Mouse (Mus musculus): ENCODE results near the gene Wbp1l.

Wbp1l gene

GRCm38 (mm10) chr19:46599375-46600256 lies 732 bp downstream of the Wbp1l start:
- DNase-seq (ENCODE audit: extremely low read depth, low read depth): peak; percentile 16

DNA sequence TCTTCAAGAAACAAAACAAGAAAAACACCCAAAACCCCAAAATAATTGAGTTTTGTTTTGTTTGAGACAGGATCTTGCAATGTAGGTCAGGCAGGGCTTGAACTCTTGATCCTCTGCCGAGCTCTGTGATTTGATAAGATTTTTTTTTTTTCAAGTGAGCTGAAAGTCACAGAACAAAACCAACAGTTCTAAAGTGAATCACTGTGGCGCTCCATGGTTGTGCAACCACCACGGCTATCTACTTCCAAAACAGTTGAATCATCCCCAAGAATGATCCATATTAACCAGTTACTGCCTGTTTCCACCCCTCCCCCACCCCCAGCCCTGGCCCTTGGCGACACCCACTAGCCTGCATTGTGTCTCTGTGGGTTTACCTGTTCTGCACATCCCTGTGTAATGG lies 1.5 kb downstream of the Wbp1l start:
- no peak for DNase-seq (ENCODE audit: extremely low read depth, low read depth)

DNA sequence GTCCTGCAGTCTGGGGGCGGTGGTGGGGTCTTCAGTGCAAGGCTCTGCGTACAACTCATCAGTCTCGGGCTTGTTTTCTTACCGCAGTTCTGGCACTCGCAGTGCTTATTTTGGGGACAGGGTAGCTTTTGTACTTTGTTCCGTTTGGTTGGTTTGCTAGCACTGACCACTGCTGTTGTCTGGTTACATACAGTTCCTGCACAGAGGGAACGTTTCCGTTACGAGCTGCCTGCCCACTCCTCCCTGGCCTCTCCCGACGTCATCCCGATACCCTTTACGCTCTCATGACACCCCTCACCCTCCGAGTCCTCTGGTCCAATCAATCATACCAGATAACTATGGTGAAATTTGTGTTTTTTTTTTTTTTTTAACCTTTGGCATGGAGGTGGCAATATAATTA lies 2.6 kb downstream of the Wbp1l start:
- no peak for DNase-seq (ENCODE audit: extremely low read depth, low read depth)

DNA sequence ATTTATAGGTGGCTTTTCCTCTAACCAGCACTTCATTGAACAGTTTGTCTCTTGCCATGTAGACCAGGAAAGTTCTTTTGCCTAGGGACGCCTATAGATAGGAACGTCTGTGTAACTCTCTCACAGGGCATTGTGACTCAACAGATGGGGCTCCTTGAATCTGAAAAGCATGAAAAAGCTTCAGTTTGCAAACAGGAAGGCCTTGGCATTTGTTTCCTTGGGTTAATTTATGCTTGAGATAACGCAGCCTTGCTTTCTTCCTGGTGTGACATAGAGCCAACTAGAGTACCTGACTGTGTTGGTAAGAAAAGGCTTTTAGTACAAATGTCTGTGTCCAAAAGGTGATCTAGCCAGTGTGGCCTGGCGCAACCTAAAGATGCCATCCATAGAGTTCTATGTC lies 3.5 kb downstream of the Wbp1l start:
- no peak for DNase-seq (ENCODE audit: extremely low read depth, low read depth)

DNA sequence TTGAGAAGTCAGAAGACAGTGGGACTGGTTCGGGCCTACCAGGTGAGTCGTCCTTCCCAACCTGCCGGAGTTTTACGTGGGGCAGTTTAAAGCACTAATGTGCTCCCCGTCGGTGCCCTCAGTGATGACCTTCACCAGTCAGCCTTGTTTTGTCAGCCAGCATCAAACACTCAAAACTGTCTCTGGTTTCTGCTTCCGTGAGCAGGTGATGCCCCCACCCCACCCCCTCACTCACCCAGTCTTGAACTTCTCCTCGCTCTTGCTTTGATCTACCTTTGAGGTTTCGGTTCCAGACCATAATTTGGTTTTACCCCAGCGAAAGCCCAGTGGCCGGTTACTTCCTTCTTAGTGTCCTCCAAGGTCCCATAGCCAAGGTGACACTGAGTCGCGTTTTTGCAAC lies 7.8 kb downstream of the Wbp1l start:
- no peak for DNase-seq (ENCODE audit: extremely low read depth, low read depth)

DNA sequence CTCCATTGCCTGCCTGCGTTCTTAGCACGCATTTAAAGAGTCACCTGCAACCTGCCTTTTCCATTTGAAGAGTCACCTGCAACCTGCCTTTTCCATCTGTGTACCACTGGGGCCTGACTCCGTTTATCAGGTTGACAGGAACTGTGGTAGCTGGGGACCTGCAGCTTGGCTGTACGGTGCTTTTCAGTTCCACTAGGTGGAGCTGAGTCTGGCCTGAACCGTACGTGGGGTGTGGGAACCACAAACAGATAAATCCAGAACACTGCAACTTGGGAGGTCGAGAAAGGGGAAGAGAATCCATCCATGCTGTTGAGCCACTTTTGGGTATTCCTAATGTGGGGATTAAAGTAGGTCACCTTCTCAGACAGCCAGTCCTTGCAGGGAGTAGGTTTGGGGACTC lies 8.5 kb downstream of the Wbp1l start:
- DNase-seq (ENCODE audit: extremely low read depth, low read depth): peak; percentile 72

DNA sequence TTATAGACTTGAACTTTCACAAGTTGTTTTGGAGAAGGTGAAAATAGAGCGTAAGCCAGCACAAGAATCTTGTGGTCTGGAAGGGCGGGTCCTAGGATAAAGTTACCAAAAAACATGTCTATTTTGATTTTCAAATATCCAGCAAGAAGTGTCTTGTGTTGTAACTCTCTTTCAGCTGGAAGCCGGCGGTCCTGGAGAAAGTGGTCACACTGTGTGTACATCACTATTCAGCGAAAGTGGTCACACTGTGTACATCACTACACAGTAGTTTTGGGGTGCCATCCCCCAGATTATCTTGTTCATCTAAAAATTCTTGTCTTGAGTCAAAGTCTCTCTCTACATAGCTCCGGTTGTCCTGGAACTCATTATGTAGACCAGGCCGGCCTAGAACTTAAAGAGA lies 9.3 kb downstream of the Wbp1l start:
- no peak for DNase-seq (ENCODE audit: extremely low read depth, low read depth)

- DNase-seq (ENCODE audit: extremely low read depth, low read depth): no peak
These were observed 17.5 kb downstream of the Wbp1l start for GRCm38 (mm10) chr19:46616378-46616777.

DNA sequence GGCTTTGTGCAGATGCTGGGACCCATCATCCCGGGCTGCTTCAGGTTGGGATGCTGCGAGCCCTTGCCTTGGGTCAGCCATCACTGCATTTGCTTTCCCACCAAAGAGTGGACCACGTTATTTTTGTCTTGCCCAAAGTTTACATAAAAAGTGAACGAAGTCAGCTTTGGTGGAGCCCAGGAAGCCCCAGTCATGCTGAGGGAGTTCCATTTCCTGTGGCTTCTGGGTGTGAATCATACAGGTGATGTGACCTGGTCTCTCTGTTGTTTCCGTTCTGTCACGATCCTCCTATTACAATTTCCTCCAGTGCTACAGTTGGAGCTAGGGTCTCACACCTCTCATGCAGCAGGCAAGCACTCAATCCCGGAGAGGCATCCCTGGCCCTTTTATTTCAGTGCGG lies 18.5 kb downstream of the Wbp1l start:
- no peak for DNase-seq (ENCODE audit: extremely low read depth, low read depth)

GRCm38 (mm10) chr19:46618322-46618721 lies 19.4 kb downstream of the Wbp1l start:
- DNase-seq (ENCODE audit: extremely low read depth, low read depth): no peak

DNA sequence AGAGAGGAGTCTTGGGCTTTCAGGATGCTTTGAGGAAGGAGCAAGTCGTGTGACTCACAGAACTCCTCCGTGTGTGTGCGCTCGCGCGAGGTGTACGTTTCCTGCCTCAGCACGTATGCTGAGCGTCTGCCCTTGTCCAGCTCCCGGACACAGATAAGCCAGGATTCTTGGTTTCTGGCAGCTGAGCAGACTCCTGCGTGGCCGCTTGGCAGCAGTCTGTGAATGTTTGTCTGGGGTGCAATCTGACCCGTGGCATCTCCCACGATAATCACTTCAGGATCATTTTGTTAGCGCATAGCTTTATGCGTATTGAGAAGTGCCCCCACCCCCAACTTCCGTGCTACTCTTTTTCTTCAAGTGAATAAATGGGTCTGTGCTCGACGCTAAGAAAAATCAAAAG lies 20.1 kb downstream of the Wbp1l start:
- no peak for DNase-seq (ENCODE audit: extremely low read depth, low read depth)

- no peak for DNase-seq (ENCODE audit: extremely low read depth, low read depth)
These were observed 20.6 kb downstream of the Wbp1l start for GRCm38 (mm10) chr19:46619518-46619917.

DNA sequence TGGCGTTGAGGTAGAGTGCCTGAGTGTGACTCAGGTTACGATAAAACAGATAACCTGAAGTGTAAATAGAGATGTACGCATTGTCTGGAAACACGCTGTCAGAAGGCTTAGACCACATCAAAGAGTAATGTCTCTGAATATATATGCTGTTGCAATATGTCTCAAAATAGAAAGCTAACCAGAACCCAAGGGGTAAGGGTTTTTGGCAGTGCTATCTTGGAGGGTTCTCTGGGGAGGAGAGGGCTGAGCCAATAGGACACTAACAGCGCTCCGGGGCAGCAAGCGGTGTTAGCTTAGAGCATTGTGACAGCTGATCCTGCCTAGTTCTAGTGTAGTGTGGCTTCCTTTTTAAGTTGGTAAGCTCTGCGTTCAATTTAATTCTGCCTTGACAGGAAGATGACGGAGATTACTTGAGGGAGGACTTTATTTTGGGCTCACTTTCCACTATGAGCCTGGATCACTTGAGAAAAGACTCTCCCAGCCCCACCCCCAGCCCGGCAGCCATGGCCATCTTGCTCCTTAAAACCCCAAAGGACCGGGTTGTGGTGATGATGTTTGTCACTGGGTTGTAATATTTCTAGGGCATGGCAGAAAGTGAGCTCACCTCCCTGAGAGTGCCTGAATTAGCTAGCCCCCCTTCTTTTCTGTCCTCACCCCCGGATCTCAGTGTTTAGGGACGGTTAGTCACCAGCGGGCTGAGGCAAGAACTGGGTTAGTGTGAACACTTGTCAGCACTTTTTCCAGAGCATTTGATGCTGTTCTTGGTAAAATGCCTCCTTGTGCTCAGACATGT lies 21.3 kb downstream of the Wbp1l start:
- no peak for DNase-seq (ENCODE audit: extremely low read depth, low read depth)

- DNase-seq (ENCODE audit: extremely low read depth, low read depth): no peak
These were observed 22.6 kb downstream of the Wbp1l start for GRCm38 (mm10) chr19:46621236-46622183.

- DNase-seq (ENCODE audit: extremely low read depth, low read depth): no peak
These were observed 23.8 kb downstream of the Wbp1l start for GRCm38 (mm10) chr19:46622659-46623193.

GRCm38 (mm10) chr19:46623194-46623667 lies 24.3 kb downstream of the Wbp1l start:
- DNase-seq (ENCODE audit: extremely low read depth, low read depth): no peak

- no peak for DNase-seq (ENCODE audit: extremely low read depth, low read depth)
These were observed 25.2 kb downstream of the Wbp1l start for GRCm38 (mm10) chr19:46623790-46624772.

DNA sequence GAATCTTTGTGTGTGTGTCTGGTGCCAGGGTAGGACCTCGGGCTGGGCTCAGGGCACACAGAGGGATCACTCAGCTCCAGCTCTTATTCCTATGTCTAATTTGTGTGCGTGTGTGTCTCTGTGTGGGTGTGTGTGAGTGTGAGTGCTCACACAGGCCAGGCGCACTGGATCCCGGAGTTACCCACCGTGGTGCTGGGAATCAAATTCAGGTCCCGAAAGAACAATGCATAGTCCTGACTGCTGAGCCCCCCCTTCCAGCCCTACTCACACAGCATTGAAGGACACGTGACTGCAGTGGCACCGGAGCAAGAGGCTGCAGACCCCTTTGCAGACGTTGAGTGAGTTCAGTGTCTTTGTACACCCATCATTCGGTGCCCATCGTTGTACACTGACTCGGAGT lies 26.1 kb downstream of the Wbp1l start:
- DNase-seq (ENCODE audit: extremely low read depth, low read depth): no peak

DNA sequence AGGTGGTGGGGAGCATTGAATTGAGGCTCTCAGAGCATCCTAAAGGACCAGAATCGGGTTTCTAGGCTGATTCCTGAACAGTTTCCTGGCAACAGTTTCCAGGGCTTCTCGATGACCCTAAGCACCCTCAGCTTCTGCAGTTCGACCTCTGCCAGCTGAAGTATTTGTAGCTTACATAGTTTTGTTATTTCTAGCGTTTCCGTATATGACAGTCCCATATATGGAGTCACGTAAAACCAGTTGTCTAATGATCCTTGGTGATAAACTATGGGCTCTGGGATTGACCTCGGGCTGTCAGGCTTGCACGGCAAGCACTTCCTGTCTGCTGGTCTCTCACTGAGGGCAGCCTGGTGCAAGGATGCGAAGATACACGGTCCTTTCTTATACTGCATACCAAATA lies 26.6 kb downstream of the Wbp1l start:
- DNase-seq (ENCODE audit: extremely low read depth, low read depth): no peak

DNA sequence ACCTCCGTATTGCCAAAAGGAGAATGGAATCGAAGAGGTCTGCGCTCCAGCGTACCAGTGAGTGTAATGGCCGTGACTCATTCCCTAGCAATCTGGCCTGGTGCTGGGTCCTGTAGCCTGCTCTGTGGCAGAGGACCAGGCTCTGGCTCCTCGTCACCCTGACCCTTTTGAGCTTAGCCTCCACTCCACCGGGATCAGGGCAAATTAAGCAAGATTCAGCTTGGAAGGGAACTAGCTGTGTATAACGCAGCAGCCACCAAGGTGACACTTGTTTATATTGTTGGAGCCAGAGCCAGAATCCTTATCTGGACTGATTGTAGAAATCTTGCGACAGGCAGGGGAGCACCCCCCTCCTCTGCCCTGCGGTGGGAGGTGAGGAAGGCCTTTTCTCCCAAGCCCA lies 29.5 kb downstream of the Wbp1l start:
- DNase-seq (ENCODE audit: extremely low read depth, low read depth): no peak
